Mouse (Mus musculus): ENCODE data around the gene Hist1h2bf.
A peak's percentile ranks its signal among the peaks of the same experiment; 100 is the strongest.
"Not testable (repeated sequence)": the region's sequence is repeated elsewhere in the genome, so short reads cannot be mapped to it uniquely, and the experiment has no call there.

The Hist1h2bf gene

GRCm38 (mm10) chr13:23573898-23574524 is at the start of gene Hist1h2bf, which contains the start of gene Hist1h2ad:
Gene Hist1h2bf (minus strand): TSS chr13:23574196.
Gene Hist1h2ad (plus strand): TSS chr13:23574381.
- peak; percentile 95 for DNase-seq (ENCODE audit: low spot score)

GRCm38 (mm10) chr13:23622861-23623450 is 49.0 kb upstream of the Hist1h2bf start:
- DNase-seq (ENCODE audit: low spot score), result peak; percentile 54

GRCm38 (mm10) chr13:23622175-23622671 is 48.2 kb upstream of the Hist1h2bf start, which contains the start of gene Hist1h1e:
Gene Hist1h1e (minus strand): TSS chr13:23622558.
- DNase-seq (ENCODE audit: low spot score), result peak; percentile 87

GRCm38 (mm10) chr13:23621532-23622174 is 47.7 kb upstream of the Hist1h2bf start:
- DNase-seq (ENCODE audit: low spot score), result peak; percentile 85

DNA sequence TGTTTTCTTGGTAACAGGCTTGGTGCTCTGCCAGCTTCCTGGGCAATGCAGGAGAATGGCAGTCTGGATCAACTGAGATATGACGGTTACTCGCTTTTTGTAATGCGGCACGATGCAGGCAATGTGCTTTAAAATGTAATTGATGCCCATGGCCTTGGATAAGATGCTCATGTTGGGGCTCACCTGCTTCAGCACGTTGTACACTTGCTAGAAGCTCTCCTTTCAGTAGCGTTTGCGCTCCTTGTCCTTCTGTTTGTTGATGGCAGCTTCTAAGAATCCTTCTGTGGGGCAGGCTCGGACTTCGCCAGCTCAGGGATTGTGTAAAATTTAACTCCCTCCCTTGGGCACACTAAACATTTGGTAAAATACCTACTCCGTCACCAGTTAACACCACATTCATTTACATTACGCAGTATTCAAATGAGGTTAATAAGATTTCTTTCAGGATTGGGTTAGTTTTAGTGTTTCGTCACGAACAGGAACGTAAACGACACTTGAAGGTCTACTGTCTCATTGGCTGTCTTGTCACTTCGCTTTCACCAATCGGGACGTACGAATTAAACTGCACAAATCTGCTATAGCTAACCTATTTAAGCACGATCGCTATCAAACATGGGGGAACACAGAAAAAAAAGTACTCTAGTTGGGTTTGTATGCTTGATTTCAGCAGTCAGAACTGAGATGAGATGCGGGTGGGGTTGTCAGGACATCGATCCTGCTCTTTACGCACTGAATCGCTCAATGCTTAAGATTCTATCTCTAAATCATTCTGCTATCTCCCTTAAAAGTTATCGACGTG is 46.9 kb upstream of the Hist1h2bf start, which contains the start of gene Hist1h2be:
Gene Hist1h2be, minus strand, starts transcription at position 392 of the 799 bp plus-strand sequence.
- peak; percentile 93 for DNase-seq (ENCODE audit: low spot score)

DNA sequence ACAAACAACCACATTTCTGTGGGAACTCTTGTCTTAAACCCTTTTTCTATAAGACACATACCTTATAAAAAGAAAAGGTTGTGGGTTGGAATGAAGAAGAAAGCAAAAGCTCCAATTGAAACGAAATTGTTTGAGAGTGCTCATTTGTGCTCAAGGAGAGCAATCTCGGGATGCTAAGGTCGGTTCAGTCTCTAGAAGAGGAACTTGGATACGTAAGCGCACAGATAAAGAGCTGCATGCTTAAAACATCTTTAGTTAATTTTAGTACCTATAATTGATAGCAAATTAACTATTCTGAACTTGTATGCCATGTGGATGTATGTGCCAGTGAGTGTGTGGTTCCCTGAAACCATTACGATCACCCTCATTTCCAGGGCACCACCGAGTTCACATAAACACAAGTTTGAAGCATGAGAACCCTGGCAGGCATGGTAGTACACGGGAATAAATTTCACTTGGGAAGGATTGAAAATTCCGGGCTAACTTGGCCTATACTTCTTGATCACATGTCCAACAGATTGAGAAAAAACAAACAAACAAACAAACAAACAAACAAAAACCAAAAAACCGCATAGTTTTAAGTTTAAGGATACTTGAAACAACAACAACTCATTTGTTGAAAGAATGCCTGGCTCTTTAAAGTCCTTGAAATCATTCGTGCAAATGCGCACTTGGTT is 46.2 kb upstream of the Hist1h2bf start:
- no peak for DNase-seq (ENCODE audit: low spot score)

GRCm38 (mm10) chr13:23611638-23612037 is 37.6 kb upstream of the Hist1h2bf start:
- DNase-seq (ENCODE audit: low spot score), result no peak

- DNase-seq (ENCODE audit: low spot score), result no peak
Observed at GRCm38 (mm10) chr13:23610393-23610792, 36.4 kb upstream of the Hist1h2bf start.

DNA sequence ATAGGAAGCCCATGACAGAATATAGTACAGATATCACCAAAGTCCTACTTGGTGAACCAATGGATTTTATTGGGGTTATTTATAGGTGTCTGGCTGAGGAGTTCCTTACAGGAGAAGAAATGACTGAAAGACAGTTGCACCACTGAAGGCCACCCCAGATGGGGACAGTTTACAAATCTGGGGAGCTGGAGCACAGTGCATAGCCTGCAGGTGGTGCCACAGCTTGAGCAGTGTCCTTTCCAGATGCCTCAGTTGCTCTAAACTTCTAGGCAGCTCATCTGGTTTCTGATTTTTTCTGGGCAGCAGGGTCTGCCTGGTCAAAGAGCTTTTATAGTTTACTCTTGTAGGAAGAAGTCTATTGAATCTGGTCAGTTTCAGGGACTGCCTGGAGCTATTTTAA is 35.8 kb upstream of the Hist1h2bf start:
- DNase-seq (ENCODE audit: low spot score), result no peak

DNA sequence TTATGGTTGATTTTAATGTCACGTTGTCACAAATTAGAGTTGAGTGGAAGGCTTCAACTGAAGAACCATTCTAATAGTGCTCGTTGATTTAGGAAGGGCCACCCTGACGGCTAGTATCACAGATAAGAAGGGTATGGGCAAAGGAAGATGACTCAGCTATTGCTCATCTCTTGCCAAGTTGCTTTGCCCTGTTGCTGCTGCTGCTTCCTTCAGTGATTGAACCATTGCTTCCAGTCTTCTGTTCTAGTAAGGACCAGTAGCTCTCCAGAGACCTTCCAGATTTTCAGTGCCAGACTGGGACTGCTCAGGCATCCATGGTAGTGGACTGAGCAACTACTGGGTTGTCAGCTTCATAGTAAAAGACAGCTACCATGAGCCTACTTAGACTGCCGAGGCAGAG is 35.2 kb upstream of the Hist1h2bf start:
- no peak for DNase-seq (ENCODE audit: low spot score)

DNA sequence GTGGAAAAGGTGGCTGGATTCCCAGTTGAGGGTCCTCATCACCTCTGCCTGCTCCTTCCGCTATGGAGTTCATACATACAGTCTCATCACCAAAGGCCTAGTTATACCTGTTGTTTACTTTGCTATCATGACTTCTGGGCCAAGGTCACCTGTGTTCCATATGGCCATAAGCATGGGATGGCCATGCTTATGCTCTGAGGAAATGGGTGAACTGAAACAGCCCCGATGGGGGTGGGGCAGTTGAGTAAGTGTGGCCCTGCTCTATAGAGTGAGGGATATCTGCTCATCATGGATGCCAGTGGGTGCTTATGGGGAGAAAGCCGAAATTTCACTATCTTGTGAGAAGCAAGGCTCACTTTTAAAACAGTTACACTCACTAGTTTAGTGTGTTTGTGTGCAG is 31.1 kb upstream of the Hist1h2bf start:
- no peak for DNase-seq (ENCODE audit: low spot score)

DNA sequence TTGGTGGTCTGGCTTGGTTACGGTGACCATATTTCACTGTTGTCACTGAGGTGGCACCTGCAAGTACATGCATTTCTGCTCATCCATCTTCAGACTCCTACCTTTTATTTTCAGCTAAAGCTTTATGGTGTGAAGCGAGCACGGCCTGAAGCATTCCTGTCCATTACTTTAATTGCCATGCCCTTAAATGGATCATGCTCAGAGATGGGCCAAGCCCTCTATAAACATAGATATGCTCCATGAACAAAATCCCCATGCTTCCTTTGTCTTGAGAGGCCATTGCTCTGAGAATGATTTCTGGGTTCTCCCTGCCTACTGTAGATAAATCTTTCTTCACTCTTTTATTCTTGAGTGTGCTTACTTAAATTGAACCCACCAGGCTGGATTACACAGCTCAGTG is 30.5 kb upstream of the Hist1h2bf start:
- no peak for DNase-seq (ENCODE audit: low spot score)

DNA sequence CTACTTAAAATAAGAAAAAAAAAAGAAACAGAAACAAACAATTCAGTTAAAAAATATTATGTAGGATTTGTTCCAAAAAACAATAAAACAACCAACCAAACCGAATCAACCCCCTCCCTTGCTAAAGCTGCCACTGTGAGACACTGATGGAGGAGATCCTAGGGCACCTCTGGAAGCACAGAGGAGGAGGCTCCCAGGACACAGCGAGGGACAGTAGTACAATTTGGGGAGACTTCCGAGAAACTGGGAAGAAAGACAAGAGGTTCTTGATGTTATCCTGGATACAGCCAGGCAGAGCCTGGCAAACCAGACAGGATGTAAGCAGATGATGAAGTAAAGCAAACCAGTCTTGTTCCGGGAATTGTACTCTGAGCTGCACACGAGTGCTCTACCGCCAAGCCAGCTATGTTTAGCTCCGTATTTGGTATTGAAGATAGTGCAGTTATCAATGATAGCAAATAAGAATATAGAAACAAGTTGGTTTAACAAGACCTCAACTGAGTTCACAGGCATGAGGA is 29.2 kb upstream of the Hist1h2bf start:
- no peak for DNase-seq (ENCODE audit: low spot score)

DNA sequence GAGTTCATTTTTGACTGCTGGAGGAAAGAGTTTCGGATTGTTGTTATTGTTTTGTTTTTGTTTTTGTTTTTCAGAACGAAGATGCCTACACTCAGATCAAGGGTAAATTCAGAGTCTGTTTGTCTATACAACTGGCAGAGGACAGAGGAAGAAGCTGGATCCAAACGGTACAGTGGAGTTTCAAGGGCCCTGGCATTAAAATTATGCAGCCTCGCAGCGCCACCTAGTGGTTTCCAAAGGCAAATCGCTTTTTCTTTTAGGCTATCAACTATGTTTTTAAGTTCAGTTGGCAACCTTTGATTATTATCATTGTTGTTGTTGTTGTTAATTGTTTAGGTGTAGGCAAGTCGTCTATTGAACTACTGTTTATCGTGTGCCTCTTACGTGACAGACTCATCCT is 24.0 kb upstream of the Hist1h2bf start:
- peak; percentile 89 for DNase-seq (ENCODE audit: low spot score)

DNA sequence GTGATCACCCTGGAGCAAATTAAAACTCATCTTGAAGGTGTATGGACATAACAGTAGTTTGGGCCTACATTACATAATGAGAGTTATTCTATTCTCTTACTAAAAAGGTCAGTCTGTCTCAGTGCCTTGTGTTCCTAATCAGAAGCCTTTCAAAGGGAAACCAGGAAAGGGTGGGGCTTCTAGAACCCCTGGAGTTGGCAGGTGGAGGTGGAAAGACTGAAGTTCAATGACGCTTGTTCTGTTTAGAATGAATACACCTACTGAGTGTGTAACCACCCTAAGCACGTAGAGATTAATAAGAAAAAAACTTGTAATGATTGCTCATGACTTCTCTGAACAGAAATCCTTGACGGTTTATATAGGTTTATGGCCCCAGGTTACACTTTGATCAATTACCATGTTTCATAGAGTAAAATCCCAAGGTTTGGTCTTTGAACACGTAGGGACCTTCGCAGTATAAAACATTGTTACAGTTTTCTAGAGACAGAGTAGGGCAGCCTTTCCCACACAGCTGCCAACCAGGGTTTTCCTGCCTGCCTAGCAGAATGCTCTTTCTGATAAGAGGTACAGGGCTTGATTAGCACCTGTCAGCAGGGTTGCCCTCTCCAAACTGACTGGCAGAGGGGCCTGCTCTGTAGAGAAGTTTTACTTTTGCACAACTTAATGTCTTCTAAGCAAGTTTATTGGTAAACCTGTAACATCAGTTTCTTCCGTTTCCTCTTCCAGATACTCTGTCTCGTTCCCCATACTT is 21.8 kb upstream of the Hist1h2bf start:
- DNase-seq (ENCODE audit: low spot score), result no peak

GRCm38 (mm10) chr13:23595185-23595584 is 21.2 kb upstream of the Hist1h2bf start:
- DNase-seq (ENCODE audit: low spot score), result no peak

- DNase-seq (ENCODE audit: low spot score), result no peak
Observed at GRCm38 (mm10) chr13:23593051-23593770, 19.2 kb upstream of the Hist1h2bf start.

DNA sequence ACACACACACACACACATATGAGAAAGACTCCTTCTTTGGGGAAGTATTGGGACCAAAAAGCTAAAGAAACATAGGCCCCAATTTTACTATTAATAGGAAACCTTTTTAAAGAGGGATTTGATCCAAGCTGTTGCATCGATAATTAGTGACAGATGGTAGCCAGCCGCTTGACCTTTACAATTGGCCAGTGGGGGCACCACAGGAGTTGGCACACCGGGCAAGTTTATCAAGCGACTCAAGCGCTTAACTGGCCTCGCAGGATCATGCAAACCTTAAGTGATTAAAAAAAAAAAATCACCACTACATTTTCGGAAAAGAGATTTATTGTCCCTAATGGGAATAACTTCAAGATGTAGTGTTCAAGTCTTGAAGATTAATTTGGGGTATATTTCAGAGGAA is 18.6 kb upstream of the Hist1h2bf start:
- no peak for DNase-seq (ENCODE audit: low spot score)

- not testable (repeated sequence) for DNase-seq (ENCODE audit: low spot score)
Observed at GRCm38 (mm10) chr13:23591886-23592285, 17.9 kb upstream of the Hist1h2bf start.

GRCm38 (mm10) chr13:23591206-23591605 is 17.2 kb upstream of the Hist1h2bf start:
- no peak for DNase-seq (ENCODE audit: low spot score)

All from adipocyte (in vitro differentiated cells).